Mouse (Mus musculus) neural tube, embryonic 15.5 days (tissue): ENCODE measurements around the gene Mdh1. TPM values are rescaled to one million over a fixed set of nuclear protein-coding genes. Genes with fewer than 3 reads are reported as not detected.

Source experiments
- microRNA-seq: library from miRNA; unstranded; fragments of <30 nt; microRNA quantifications from one replicate; pipeline ENCODE4, GENCODE M21; 2017
- polyA plus RNA-seq: library from polyadenylated mRNA; unstranded; fragments of >200 nt; fragmentation: Nextera tagmentation; extraction: Ambion mirVana; gene quantifications from 2 replicates; pipeline ENCODE4 v1.2.1, GENCODE M21; 2015

Mdh1 gene
- polyA plus RNA-seq, 1 experiment from 2014 or later = 664 TPM

Small RNA genes within 50 kb of the gene (microRNA-seq; reads per million reads assigned to microRNA genes)
- gene Gm22990 = not detected

Other genes with a start within 250 kb of the Mdh1 start
- gene Ugp2, start 201.2 kb downstream of the Mdh1 start, polyA plus RNA-seq = 73.4 and 76.6 TPM in 2 replicates
- gene Wdpcp, start 132 bp downstream of the Mdh1 start, polyA plus RNA-seq = 8.2 and 9.6 TPM in 2 replicates